Mouse (Mus musculus): Measurements from ENCODE around the gene Hoxa11. TPM values are rescaled to one million over a fixed set of nuclear protein-coding genes. Genes with fewer than 3 reads are reported as not detected.

The Hoxa11 gene
- polyA plus RNA-seq, 1 experiment from 2014 or later: 66.3 TPM

DNA sequence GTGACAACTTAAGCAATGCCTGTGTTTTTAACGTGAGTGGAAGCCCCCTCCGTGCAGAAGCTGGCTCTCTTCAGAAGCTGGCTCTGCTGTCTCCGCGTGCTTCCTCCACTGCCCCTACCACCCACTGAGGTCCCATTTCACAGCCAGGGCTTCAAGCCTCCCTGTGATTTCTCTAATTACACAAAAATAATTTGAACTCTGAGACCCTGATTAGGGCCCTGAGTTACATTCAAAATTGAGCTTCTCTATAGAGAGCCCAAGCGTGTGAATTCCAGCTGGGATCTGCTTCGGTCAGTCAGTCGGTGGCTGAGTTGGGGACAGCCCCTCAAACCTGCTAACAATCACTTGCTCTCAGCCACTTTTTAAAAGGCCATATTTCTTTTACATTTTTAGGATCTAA is 22.7 kb upstream of the Hoxa11 start:
- ATAC-seq (ENCODE audit: insufficient number of reproducible peaks, low FRiP score, low TSS enrichment, low read depth): no peak
- no peak overlapping the region for H3K4me3 ChIP-seq (ENCODE audit: low read depth, low read length)
- H3K27me3 ChIP-seq (ENCODE audit: control insufficient read depth, insufficient read depth, low read length): peaks cover 65% of the 10 kb centered on the region
- H3K9me3 ChIP-seq (ENCODE audit: control insufficient read depth, low read length): no peaks in the 10 kb centered on the region
- H3K4me1 ChIP-seq (ENCODE audit: control insufficient read depth, insufficient read depth, low read length): peaks cover 10% of the 10 kb centered on the region; the same call in 1 of the 2 replicates
- H3K27ac ChIP-seq (replicated peaks; ENCODE audit: low read depth, low read length): no peak overlapping the region
- no peak overlapping the region; the same call in 1 of the 2 replicates for H3K9ac ChIP-seq (ENCODE audit: low read length)
- 2% methylated on average over 7 of the region's 7 CpGs for WGBS
- H3K36me3 ChIP-seq (ENCODE audit: control insufficient read depth, insufficient read depth, low read length): no peaks in the 10 kb centered on the region
- DNase-seq (ENCODE audit: low spot score): peak; percentile 56
- 0 out of 2 replicates have a peak overlapping the region, but pooled peaks have one; percentile 16 for H3K4me2 ChIP-seq (ENCODE audit: low read depth, severe bottlenecking)

DNA sequence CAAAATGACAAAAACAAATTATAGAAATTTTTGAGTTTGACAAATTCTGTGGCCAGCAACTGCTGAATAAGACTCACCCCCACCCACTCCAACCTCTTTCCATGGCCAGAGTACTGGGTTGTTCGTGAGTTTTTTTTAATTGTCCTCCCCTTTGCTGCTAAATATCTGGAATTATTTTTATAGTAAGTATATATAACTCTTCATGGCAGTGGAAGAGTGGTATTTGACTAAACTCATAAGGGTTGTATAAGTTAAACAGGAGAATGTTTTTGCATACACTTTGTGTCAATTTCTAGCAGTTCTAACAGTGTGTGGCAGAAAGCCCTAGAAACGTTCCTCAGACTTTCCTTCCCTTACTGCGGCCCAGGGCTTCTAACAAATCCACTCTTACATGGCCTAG is 22.1 kb upstream of the Hoxa11 start:
- ATAC-seq (ENCODE audit: insufficient number of reproducible peaks, low FRiP score, low TSS enrichment, low read depth): no peak
- Histone ChIP-seq H3K4me1 (ENCODE audit: control insufficient read depth, insufficient read depth, low read length) (peaks cover 11% of the 10 kb centered on the region; the same call in 1 of the 2 replicates), H3K27me3 (ENCODE audit: control insufficient read depth, insufficient read depth, low read length) (peaks cover 65% of the 10 kb centered on the region), H3K27ac (replicated peaks; ENCODE audit: low read depth, low read length) (no peak overlapping the region), H3K4me3 (ENCODE audit: low read depth, low read length) (no peak overlapping the region), H3K9me3 (ENCODE audit: control insufficient read depth, low read length) (no peaks in the 10 kb centered on the region), H3K36me3 (ENCODE audit: control insufficient read depth, insufficient read depth, low read length) (no peaks in the 10 kb centered on the region), H3K9ac (ENCODE audit: low read length) (peak overlapping the region; percentile 35; the same call in 1 of the 2 replicates), H3K4me2 (ENCODE audit: low read depth, severe bottlenecking) (no peak overlapping the region; the same call in 1 of the 2 replicates)
- WGBS: 12% methylated on average over 3 of the region's 3 CpGs
- no peak for DNase-seq (ENCODE audit: low spot score)

DNA sequence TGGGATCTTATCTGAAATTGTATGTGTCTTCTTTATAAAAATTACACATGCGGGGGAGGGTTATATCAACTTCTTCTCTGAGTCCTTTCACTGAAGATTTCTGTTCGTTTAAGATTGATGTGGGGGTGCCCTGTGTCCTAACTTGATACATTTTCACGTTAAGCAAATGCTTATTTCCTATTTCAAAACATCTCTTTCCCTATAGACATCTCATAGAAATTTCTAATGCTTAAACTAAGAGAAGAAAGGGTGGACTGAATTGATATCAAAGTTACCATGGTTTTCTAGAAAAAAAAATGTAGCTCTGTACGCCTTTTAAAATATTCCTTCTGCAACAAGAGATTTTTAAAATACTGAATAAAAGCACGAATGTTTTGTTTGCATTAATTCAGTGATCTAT is 21.6 kb upstream of the Hoxa11 start:
- WGBS: 24% methylated on average over 5 of the region's 5 CpGs
- H3K9ac ChIP-seq (ENCODE audit: low read length): no peak overlapping the region

DNA sequence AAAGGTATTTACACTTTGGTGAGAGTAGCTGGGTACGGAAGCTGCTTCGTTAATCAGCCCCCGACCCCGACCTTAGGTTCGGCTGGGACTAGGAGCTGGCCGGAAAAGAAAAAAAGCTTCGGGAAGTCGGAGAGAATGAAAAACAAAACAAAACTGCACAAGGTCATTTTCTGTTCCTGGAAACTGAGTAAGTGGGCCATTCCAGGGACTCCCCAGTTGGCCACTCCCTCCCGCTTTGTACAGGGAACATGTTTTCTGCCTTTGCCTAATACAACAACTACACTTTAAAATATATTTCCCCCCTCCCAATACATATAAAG is 21.0 kb upstream of the Hoxa11 start:
- no peak for ATAC-seq (ENCODE audit: insufficient number of reproducible peaks, low FRiP score, low TSS enrichment, low read depth)
- H3K4me1 ChIP-seq (ENCODE audit: control insufficient read depth, insufficient read depth, low read length): peaks cover 13% of the 10 kb centered on the region; the same call in 1 of the 2 replicates
- peak overlapping the region; percentile 93 for H3K9ac ChIP-seq (ENCODE audit: low read length)
- no peaks in the 10 kb centered on the region for H3K9me3 ChIP-seq (ENCODE audit: control insufficient read depth, low read length)
- H3K27me3 ChIP-seq (ENCODE audit: control insufficient read depth, insufficient read depth, low read length): peaks cover 67% of the 10 kb centered on the region
- peak overlapping the region; percentile 62 for H3K4me2 ChIP-seq (ENCODE audit: low read depth, severe bottlenecking)
- no peak for DNase-seq (ENCODE audit: low spot score)
- H3K27ac ChIP-seq (replicated peaks; ENCODE audit: low read depth, low read length): peak overlapping the region; percentile 11; the same call in 1 of the 2 replicates
- no peaks in the 10 kb centered on the region for H3K36me3 ChIP-seq (ENCODE audit: control insufficient read depth, insufficient read depth, low read length)
- WGBS: under 1% methylated on average over 9 of the region's 9 CpGs
- H3K4me3 ChIP-seq (ENCODE audit: low read depth, low read length): peak overlapping the region; percentile 69

More for the DNA sequence above, 21.6 kb upstream of the Hoxa11 start:
- ATAC-seq (ENCODE audit: insufficient number of reproducible peaks, low FRiP score, low TSS enrichment, low read depth) (no peak), DNase-seq (ENCODE audit: low spot score) (no peak)
- Histone ChIP-seq H3K27ac (replicated peaks; ENCODE audit: low read depth, low read length) (no peak overlapping the region), H3K4me2 (ENCODE audit: low read depth, severe bottlenecking) (peak overlapping the region; percentile 62; the same call in 1 of the 2 replicates), H3K9me3 (ENCODE audit: control insufficient read depth, low read length) (no peaks in the 10 kb centered on the region), H3K4me1 (ENCODE audit: control insufficient read depth, insufficient read depth, low read length) (peaks cover 11% of the 10 kb centered on the region; the same call in 1 of the 2 replicates), H3K36me3 (ENCODE audit: control insufficient read depth, insufficient read depth, low read length) (no peaks in the 10 kb centered on the region), H3K27me3 (ENCODE audit: control insufficient read depth, insufficient read depth, low read length) (peaks cover 66% of the 10 kb centered on the region), H3K4me3 (ENCODE audit: low read depth, low read length) (peak overlapping the region; percentile 69; the same call in 1 of the 2 replicates)

DNA sequence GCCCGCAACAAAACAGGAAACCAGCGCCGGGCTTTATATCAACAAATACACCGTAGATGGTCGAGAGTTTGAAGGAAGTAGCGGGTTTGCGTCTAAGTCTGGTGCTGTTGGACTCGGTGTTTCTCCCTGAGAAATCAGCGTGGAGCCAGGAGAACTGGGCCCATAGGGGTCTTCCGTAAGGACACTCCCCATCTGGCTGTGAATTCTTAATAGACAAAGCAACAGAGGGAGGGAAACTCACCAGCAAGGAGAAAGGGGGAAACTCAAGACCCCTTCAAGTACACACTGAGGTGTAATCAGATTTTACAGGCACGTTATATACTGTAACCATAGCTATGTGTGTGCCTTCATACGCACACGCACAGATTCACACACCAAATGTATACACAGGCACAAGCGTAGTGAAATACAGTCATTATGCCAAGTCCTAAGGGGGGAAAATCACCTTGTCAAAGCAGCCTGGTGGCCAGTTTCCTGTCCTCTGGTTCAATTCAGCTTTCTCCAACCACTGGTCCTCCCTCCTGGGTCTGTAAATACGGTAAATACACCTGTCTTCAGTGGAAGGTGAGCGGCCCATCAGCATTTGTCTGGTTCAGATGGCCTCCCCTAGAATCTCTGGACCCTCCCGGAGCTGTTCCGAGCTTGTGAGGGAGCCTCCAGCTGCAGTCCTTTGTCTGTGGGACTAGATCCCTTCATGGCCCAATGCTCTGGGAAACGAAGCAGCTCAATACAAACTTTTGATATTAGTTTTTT is 20.5 kb upstream of the Hoxa11 start:
- Histone ChIP-seq H3K4me2 (ENCODE audit: low read depth, severe bottlenecking) (peak overlapping the region; percentile 62), H3K27ac (replicated peaks; ENCODE audit: low read depth, low read length) (peak overlapping the region; percentile 32), H3K4me3 (ENCODE audit: low read depth, low read length) (peak overlapping the region; percentile 69)

DNA sequence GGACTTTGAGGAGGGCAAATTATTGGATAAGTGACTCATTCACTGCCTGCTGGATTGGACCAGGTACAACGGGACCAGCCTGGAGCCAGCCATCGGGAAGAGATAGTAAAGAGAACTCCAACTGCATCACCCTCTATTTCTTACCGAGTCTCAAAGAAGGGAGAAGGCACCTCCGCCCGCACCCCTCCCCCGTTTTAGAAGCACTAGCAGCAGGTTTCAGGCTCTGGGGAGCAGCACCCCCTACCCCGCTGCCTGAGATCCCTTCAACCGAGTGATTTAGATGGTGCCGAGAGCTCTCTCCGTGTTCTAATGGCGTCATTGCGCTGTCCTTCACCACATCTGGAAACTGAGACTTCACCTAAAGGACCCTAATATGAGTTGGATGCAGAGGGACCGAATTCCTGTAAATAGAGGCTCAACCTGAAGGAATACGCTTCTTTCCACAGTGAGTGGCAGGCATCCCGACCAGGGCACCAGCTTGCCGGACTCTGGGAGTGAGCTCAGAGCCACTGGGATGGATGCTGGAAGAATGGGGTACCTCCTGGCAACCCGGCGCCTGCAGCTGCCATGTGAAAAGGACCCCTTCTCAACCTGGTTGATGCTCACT is 19.8 kb upstream of the Hoxa11 start:
- whole genome bisulfite sequencing: under 1% methylated on average over 18 of the region's 18 CpGs
- H3K4me2 ChIP-seq (ENCODE audit: low read depth, severe bottlenecking): peak overlapping the region; percentile 62
- DNase-seq (ENCODE audit: low spot score) (peak; percentile 64), ATAC-seq (ENCODE audit: insufficient number of reproducible peaks, low FRiP score, low TSS enrichment, low read depth) (no peak)
- peaks cover 15% of the 10 kb centered on the region; the same call in 1 of the 2 replicates for H3K4me1 ChIP-seq (ENCODE audit: control insufficient read depth, insufficient read depth, low read length)
- H3K9ac ChIP-seq (ENCODE audit: low read length): peak overlapping the region; percentile 93
- no peaks in the 10 kb centered on the region for H3K36me3 ChIP-seq (ENCODE audit: control insufficient read depth, insufficient read depth, low read length)
- peak overlapping the region; percentile 69 for H3K4me3 ChIP-seq (ENCODE audit: low read depth, low read length)
- peaks cover 64% of the 10 kb centered on the region for H3K27me3 ChIP-seq (ENCODE audit: control insufficient read depth, insufficient read depth, low read length)
- peak overlapping the region; percentile 32; the same call in 1 of the 2 replicates for H3K27ac ChIP-seq (replicated peaks; ENCODE audit: low read depth, low read length)
- no peaks in the 10 kb centered on the region for H3K9me3 ChIP-seq (ENCODE audit: control insufficient read depth, low read length)

More for the DNA sequence above, 20.5 kb upstream of the Hoxa11 start:
- Histone ChIP-seq H3K27me3 (ENCODE audit: control insufficient read depth, insufficient read depth, low read length) (peaks cover 68% of the 10 kb centered on the region), H3K4me1 (ENCODE audit: control insufficient read depth, insufficient read depth, low read length) (peaks cover 15% of the 10 kb centered on the region; the same call in 1 of the 2 replicates), H3K9me3 (ENCODE audit: control insufficient read depth, low read length) (no peaks in the 10 kb centered on the region), H3K36me3 (ENCODE audit: control insufficient read depth, insufficient read depth, low read length) (no peaks in the 10 kb centered on the region), H3K9ac (ENCODE audit: low read length) (peak overlapping the region; percentile 93)
- WGBS: 2% methylated on average over 19 of the region's 19 CpGs
- peak; percentile 71 for DNase-seq (ENCODE audit: low spot score)
- ATAC-seq (ENCODE audit: insufficient number of reproducible peaks, low FRiP score, low TSS enrichment, low read depth): no peak

DNA sequence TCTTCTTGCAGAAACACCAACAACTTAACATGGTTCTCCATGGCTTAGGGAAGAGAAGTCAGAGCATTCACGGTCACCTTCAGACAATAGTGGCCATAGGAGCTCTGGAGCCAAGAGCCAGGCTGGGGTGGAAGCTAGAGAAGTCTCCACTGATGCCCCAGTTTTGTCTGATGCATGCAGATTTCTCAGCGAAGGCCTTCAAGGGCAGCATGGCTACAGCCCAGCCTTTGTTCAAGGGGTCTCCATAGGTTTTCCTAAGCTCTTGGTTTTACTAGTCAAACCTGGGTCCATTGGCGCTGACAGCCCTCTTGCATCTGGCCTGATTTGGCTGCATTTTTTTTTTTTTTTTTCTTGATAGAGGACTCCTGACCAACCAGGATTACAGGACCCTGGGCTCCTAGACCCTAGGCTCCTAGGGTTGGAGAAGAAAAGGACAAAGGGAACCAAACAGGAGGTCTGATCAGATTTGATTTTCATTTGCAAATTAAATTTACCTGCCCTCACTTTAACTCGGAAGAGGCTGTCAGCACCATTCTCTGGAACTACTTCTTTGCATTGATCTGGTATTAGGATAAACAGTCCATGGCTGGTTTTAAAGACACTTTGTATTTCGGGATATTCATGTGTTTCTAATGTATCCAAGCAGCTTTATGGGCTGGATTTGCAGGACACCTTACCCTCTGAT is 18.6 kb upstream of the Hoxa11 start:
- ATAC-seq (ENCODE audit: insufficient number of reproducible peaks, low FRiP score, low TSS enrichment, low read depth) (no peak), DNase-seq (ENCODE audit: low spot score) (peak; percentile 60)
- H3K9ac ChIP-seq (ENCODE audit: low read length): peak overlapping the region; percentile 93
- peak overlapping the region; percentile 69 for H3K4me3 ChIP-seq (ENCODE audit: low read depth, low read length)
- H3K27ac ChIP-seq (replicated peaks; ENCODE audit: low read depth, low read length): peak overlapping the region; percentile 42; the same call in 1 of the 2 replicates
- H3K4me2 ChIP-seq (ENCODE audit: low read depth, severe bottlenecking): peak overlapping the region; percentile 62
- 0 out of 2 replicates have a peak, but pooled peaks cover 9% of the 10 kb centered on the region for H3K4me1 ChIP-seq (ENCODE audit: control insufficient read depth, insufficient read depth, low read length)
- H3K36me3 ChIP-seq (ENCODE audit: control insufficient read depth, insufficient read depth, low read length): no peaks in the 10 kb centered on the region
- WGBS: 5% methylated on average over 5 of the region's 5 CpGs
- peaks cover 60% of the 10 kb centered on the region for H3K27me3 ChIP-seq (ENCODE audit: control insufficient read depth, insufficient read depth, low read length)
- no peaks in the 10 kb centered on the region for H3K9me3 ChIP-seq (ENCODE audit: control insufficient read depth, low read length)

DNA sequence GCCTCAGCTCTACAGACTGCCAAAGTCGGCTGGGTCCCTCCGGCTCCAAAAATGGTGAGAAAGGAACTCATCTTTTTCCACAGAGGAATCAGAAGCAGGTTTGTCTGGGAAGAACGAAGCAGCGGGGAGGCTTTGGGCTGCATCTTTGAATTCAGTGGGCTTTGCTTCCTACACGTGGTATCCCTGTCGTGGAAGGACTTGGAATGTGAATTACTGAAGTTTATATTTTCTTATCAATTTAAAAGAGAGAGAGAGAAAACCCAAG is 17.6 kb upstream of the Hoxa11 start:
- no peak for ATAC-seq (ENCODE audit: insufficient number of reproducible peaks, low FRiP score, low TSS enrichment, low read depth)
- Histone ChIP-seq H3K27ac (replicated peaks; ENCODE audit: low read depth, low read length) (peak overlapping the region; percentile 96), H3K4me2 (ENCODE audit: low read depth, severe bottlenecking) (peak overlapping the region; percentile 62), H3K36me3 (ENCODE audit: control insufficient read depth, insufficient read depth, low read length) (no peaks in the 10 kb centered on the region), H3K4me1 (ENCODE audit: control insufficient read depth, insufficient read depth, low read length) (0 out of 2 replicates have a peak, but pooled peaks cover 9% of the 10 kb centered on the region), H3K9me3 (ENCODE audit: control insufficient read depth, low read length) (no peaks in the 10 kb centered on the region), H3K9ac (ENCODE audit: low read length) (peak overlapping the region; percentile 93), H3K27me3 (ENCODE audit: control insufficient read depth, insufficient read depth, low read length) (peaks cover 55% of the 10 kb centered on the region), H3K4me3 (ENCODE audit: low read depth, low read length) (peak overlapping the region; percentile 69)
- no peak for DNase-seq (ENCODE audit: low spot score)
- 2% methylated on average over 6 of the region's 6 CpGs for WGBS

Data from limb, embryonic 11.5 days (tissue).